Mouse (Mus musculus) MN1 (cell line): ENCODE measurements at regions not wholly inside any gene's neighbourhood (a gene's known extent, or its start where the extent isn't known, plus 50 kb on each side); places are given as distances from the start of the nearest gene placed in this dataset.

ENCODE experiments used
- DNase-seq: peaks from one replicate; pipeline ENCODE4 v3.0.0-alpha.2; 2016; ENCODE audit warnings: low spot score

- no peak for DNase-seq
Measured at GRCm38 (mm10) chr9:101552789-101553188, 301.2 kb upstream of the Ppp2r3a start.

GRCm38 (mm10) chr9:101551256-101551655, 299.7 kb upstream of the Ppp2r3a start:
- no peak for DNase-seq

- peak; percentile 13 for DNase-seq
Measured at GRCm38 (mm10) chr9:101546213-101546832, 294.7 kb upstream of the Ppp2r3a start.

GRCm38 (mm10) chr9:101518137-101518536, 266.5 kb upstream of the Ppp2r3a start:
- peak; percentile 40 for DNase-seq

GRCm38 (mm10) chr9:101510807-101511206, 259.2 kb upstream of the Ppp2r3a start:
- peak; percentile 36 for DNase-seq

GRCm38 (mm10) chr9:101509196-101509595, 257.6 kb upstream of the Ppp2r3a start:
- no peak for DNase-seq

GRCm38 (mm10) chr9:101507023-101507690, 255.6 kb upstream of the Ppp2r3a start:
- DNase-seq, result no peak

- peak; percentile 51 for DNase-seq
Measured at GRCm38 (mm10) chr9:101501706-101502465, 250.3 kb upstream of the Ppp2r3a start.

GRCm38 (mm10) chr9:101501036-101501435, 249.4 kb upstream of the Ppp2r3a start:
- DNase-seq, result no peak

GRCm38 (mm10) chr9:101498721-101499120, 247.1 kb upstream of the Ppp2r3a start:
- DNase-seq, result no peak

GRCm38 (mm10) chr9:101495768-101496167, 244.2 kb upstream of the Ppp2r3a start:
- no peak for DNase-seq

GRCm38 (mm10) chr9:101489013-101489412, 237.4 kb upstream of the Ppp2r3a start:
- DNase-seq, result no peak

- DNase-seq, result no peak
Measured at GRCm38 (mm10) chr9:101476223-101476622, 224.6 kb upstream of the Ppp2r3a start.

GRCm38 (mm10) chr9:101473074-101473461, 221.5 kb upstream of the Ppp2r3a start:
- no peak for DNase-seq

GRCm38 (mm10) chr9:101472101-101473073, 220.8 kb upstream of the Ppp2r3a start:
- DNase-seq, result peak; percentile 83

GRCm38 (mm10) chr9:101471665-101472064, 220.1 kb upstream of the Ppp2r3a start:
- no peak for DNase-seq

GRCm38 (mm10) chr9:101469756-101470155, 218.2 kb upstream of the Ppp2r3a start:
- no peak for DNase-seq

- DNase-seq, result no peak
Measured at GRCm38 (mm10) chr9:101464727-101465427, 213.3 kb upstream of the Ppp2r3a start.

- no peak for DNase-seq
Measured at GRCm38 (mm10) chr9:101458947-101459627, 207.5 kb upstream of the Ppp2r3a start.

GRCm38 (mm10) chr9:101458306-101458946, 206.8 kb upstream of the Ppp2r3a start:
- no peak for DNase-seq
